Mouse (Mus musculus) testis, adult 2 months (tissue): ENCODE results near the gene Notum.

ENCODE experiments used
- CTCF ChIP-seq: fragments of 200-500 bp; IDR thresholded peaks from 2 replicates; pipeline ENCODE4 v1.5.1; 2012; ENCODE audit warnings: low read depth, mild to moderate bottlenecking, inconsistent platforms, low read length, moderate library complexity; ENCODE audit not compliant: control insufficient read depth, insufficient read depth, insufficient replicate concordance
- POLR2A ChIP-seq: fragments of 200-500 bp; IDR thresholded peaks from 2 replicates; pipeline ENCODE4 v1.6.1; 2012; ENCODE audit warnings: low read depth, mild to moderate bottlenecking, inconsistent platforms, low read length, moderate library complexity; ENCODE audit not compliant: control insufficient read depth

DNA sequence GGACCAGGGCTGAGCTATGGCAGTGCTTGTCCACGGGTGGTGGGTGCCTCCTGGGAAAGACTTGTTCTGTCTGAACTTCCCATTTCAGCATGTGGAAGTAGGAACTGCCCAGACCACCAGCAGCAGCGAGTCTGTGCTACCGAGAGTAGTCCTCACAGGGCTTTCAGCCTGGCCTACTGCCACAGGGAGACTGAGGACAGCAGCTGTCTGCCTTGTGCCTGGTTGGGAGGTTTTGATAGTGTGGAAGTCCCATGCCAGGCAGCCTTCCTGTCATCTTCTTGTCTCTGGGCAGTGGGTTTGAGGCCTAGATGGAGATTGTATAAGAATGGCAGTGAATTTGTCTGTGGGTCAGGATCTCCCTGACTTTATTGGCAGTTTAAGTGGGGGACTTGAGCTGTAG, 28.4 kb upstream of the Notum start:
- TF ChIP-seq CTCF, result no peak
- no peak for TF ChIP-seq POLR2A
